Mouse (Mus musculus) limb, embryonic 14.5 days (tissue): ENCODE measurements at regions not wholly inside any gene's neighbourhood (a gene's known extent, or its start where the extent isn't known, plus 50 kb on each side); places are given as distances from the start of the nearest gene placed in this dataset.

Source experiments
- ATAC-seq: fragments of 200-750 bp; cut with Nextera tagmentation; 2 replicates; pipeline ENCODE4 v1.8.0; 2017; ENCODE audit warnings: low read depth, moderate number of reproducible peaks, moderate TSS enrichment; ENCODE audit not compliant: low FRiP score
- DNase-seq: peaks from one replicate; pipeline ENCODE4 v3.0.0-alpha.2; 2015; ENCODE audit warnings: low spot score
- H3K27ac ChIP-seq: fragments of 300-500 bp; sonication (generic); replicated peaks from 2 replicates; pipeline ENCODE4 v1.5.1; 2014; ENCODE audit warnings: low read depth, mild to moderate bottlenecking, low read length, moderate library complexity, mixed read lengths
- H3K27me3 ChIP-seq: fragments of 300-500 bp; sonication (generic); 2 replicates; pipeline ENCODE4 v1.6.1; 2014; ENCODE audit warnings: low read length, mixed read lengths; ENCODE audit not compliant: control insufficient read depth, insufficient read depth
- H3K36me3 ChIP-seq: fragments of 300-500 bp; sonication (generic); 2 replicates; pipeline ENCODE4 v1.6.1; 2014; ENCODE audit warnings: mild to moderate bottlenecking, low read length, moderate library complexity, mixed read lengths; ENCODE audit not compliant: control insufficient read depth, insufficient read depth
- H3K4me1 ChIP-seq: fragments of 300-500 bp; sonication (generic); 2 replicates; pipeline ENCODE4 v1.6.1; 2014; ENCODE audit warnings: antibody characterized with exemption, low read length, mixed read lengths; ENCODE audit not compliant: control insufficient read depth, insufficient read depth
- H3K4me2 ChIP-seq: fragments of 300-500 bp; sonication (generic); replicated peaks from 2 replicates; pipeline ENCODE4 v1.6.1; 2014; ENCODE audit warnings: low read depth, mild to moderate bottlenecking, low read length, moderate library complexity; ENCODE audit not compliant: severe bottlenecking
- H3K4me3 ChIP-seq: fragments of 300-500 bp; sonication (generic); replicated peaks from 2 replicates; pipeline ENCODE4 v1.5.1; 2014; ENCODE audit warnings: low read length
- H3K9ac ChIP-seq: fragments of 300-500 bp; sonication (generic); 2 replicates; pipeline ENCODE4 v1.6.1; 2014; ENCODE audit warnings: mild to moderate bottlenecking, low read depth, low read length, moderate library complexity; ENCODE audit not compliant: severe bottlenecking
- H3K9me3 ChIP-seq: fragments of 300-500 bp; sonication (generic); 2 replicates; pipeline ENCODE4 v1.6.1; 2016; ENCODE audit warnings: low read length; ENCODE audit not compliant: control insufficient read depth
- POLR2A ChIP-seq: fragments of 200-500 bp; IDR thresholded peaks from 2 replicates; pipeline ENCODE4 v1.8.0; 2012; ENCODE audit warnings: inconsistent platforms, mild to moderate bottlenecking, moderate library complexity, borderline replicate concordance; ENCODE audit not compliant: insufficient read depth, insufficient read length; ENCODE audit errors: extremely low read depth
- whole genome bisulfite sequencing: fragments of 180-500 bp; shearing (Covaris S2); extraction: QIAGEN DNeasy Blood & Tissue Kit; methylation state at CpG from one replicate; pipeline ENCODE4 v1.1.7; 2014; 5-methylcytosine and 5-hydroxymethylcytosine counted together

DNA sequence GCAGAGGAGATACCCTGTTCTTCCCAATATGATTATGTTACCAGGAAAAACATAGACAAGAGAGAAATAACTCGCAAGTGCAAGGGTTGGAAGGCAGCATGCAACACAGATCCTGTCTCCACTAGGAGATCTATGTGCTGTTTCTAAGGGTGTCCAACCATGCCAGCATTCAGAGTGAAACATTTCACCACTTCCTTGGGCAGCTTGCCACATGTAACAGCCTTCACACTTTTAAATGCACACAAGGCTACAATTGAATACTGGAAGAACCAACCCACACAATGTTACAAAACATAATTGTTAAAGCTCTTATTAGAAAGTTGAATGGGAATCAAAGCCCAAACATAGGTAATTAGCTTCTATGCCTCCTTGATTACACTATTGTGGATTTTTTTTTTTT, 344.9 kb upstream of the Ercc4 start:
- H3K27me3 ChIP-seq: no peaks in the 10 kb centered on the region
- no peaks in the 10 kb centered on the region for H3K36me3 ChIP-seq
- no peak for TF ChIP-seq POLR2A
- no peak for DNase-seq
- no peak overlapping the region for H3K27ac ChIP-seq
- no peaks in the 10 kb centered on the region for H3K4me1 ChIP-seq
- WGBS: 67% methylated on average over 1 of the region's 1 CpGs
- no peak for ATAC-seq
- H3K9ac ChIP-seq: no peak overlapping the region
- H3K9me3 ChIP-seq: no peaks in the 10 kb centered on the region
- H3K4me3 ChIP-seq: no peak overlapping the region
- H3K4me2 ChIP-seq: no peak overlapping the region

GRCm38 (mm10) chr16:12766846-12767245, 342.6 kb upstream of the Ercc4 start:
- WGBS: 92% methylated on average over 7 of the region's 7 CpGs
- H3K27me3 ChIP-seq: no peaks in the 10 kb centered on the region
- no peak for ATAC-seq

GRCm38 (mm10) chr16:12768161-12768895, 341.2 kb upstream of the Ercc4 start:
- Histone ChIP-seq H3K4me2 (no peak overlapping the region), H3K27me3 (no peaks in the 10 kb centered on the region), H3K4me3 (no peak overlapping the region), H3K9me3 (no peaks in the 10 kb centered on the region), H3K9ac (no peak overlapping the region), H3K27ac (no peak overlapping the region), H3K36me3 (no peaks in the 10 kb centered on the region), H3K4me1 (no peaks in the 10 kb centered on the region)
- WGBS: 84% methylated on average over 2 of the region's 2 CpGs
- no peak for ATAC-seq
- DNase-seq: no peak
- TF ChIP-seq POLR2A: no peak

More at GRCm38 (mm10) chr16:12766846-12767245, 342.6 kb upstream of the Ercc4 start:
- H3K27ac ChIP-seq: no peak overlapping the region
- H3K4me1 ChIP-seq: no peaks in the 10 kb centered on the region
- H3K36me3 ChIP-seq: no peaks in the 10 kb centered on the region
- H3K9ac ChIP-seq: no peak overlapping the region
- no peaks in the 10 kb centered on the region for H3K9me3 ChIP-seq
- H3K4me3 ChIP-seq: no peak overlapping the region
- no peak overlapping the region for H3K4me2 ChIP-seq
- DNase-seq: no peak
- no peak for TF ChIP-seq POLR2A

- TF ChIP-seq POLR2A: no peak
- no peak for DNase-seq
- H3K27me3 ChIP-seq: no peaks in the 10 kb centered on the region
- no peak overlapping the region for H3K9ac ChIP-seq
- H3K9me3 ChIP-seq: no peaks in the 10 kb centered on the region
- H3K4me3 ChIP-seq: no peak overlapping the region
- no peak overlapping the region for H3K27ac ChIP-seq
- no peak for ATAC-seq
- H3K4me2 ChIP-seq: no peak overlapping the region
- WGBS: 58% methylated on average over 5 of the region's 5 CpGs
- no peaks in the 10 kb centered on the region for H3K36me3 ChIP-seq
- no peaks in the 10 kb centered on the region for H3K4me1 ChIP-seq
Observed at GRCm38 (mm10) chr16:12770482-12770881, 339.0 kb upstream of the Ercc4 start.

GRCm38 (mm10) chr16:12772535-12772934, 336.9 kb upstream of the Ercc4 start:
- TF ChIP-seq POLR2A: no peak
- no peak overlapping the region for H3K27ac ChIP-seq
- H3K4me3 ChIP-seq: no peak overlapping the region
- no peaks in the 10 kb centered on the region for H3K4me1 ChIP-seq
- H3K4me2 ChIP-seq: no peak overlapping the region
- no peaks in the 10 kb centered on the region for H3K27me3 ChIP-seq
- H3K36me3 ChIP-seq: no peaks in the 10 kb centered on the region
- no peaks in the 10 kb centered on the region for H3K9me3 ChIP-seq
- H3K9ac ChIP-seq: no peak overlapping the region
- WGBS: 82% methylated on average over 5 of the region's 5 CpGs
- DNase-seq (no peak), ATAC-seq (no peak)

GRCm38 (mm10) chr16:12775876-12776275, 333.6 kb upstream of the Ercc4 start:
- Histone ChIP-seq H3K4me2 (no peak overlapping the region), H3K4me1 (no peaks in the 10 kb centered on the region), H3K36me3 (no peaks in the 10 kb centered on the region), H3K9me3 (no peaks in the 10 kb centered on the region), H3K27me3 (no peaks in the 10 kb centered on the region), H3K4me3 (no peak overlapping the region), H3K9ac (no peak overlapping the region), H3K27ac (no peak overlapping the region)
- TF ChIP-seq POLR2A: no peak
- no peak for ATAC-seq
- no peak for DNase-seq
- 39% methylated on average over 2 of the region's 2 CpGs for WGBS
